Mouse (Mus musculus): ENCODE measurements around the gene Ampd3. TPM values are rescaled to one million over a fixed set of nuclear protein-coding genes. Genes with fewer than 3 reads are reported as not detected.

The Ampd3 gene
- polyA plus RNA-seq, 1 experiment from 2014 or later: 30.8 TPM

Small RNA genes within 50 kb of the gene (microRNA-seq; reads per million reads assigned to microRNA genes)
- not detected for gene Gm47282

Other genes with a start within 250 kb of the Ampd3 start
- 5.3 and 7.1 TPM in 2 replicates for gene Sbf2, start 153.3 kb upstream of the Ampd3 start, polyA plus RNA-seq (2015; fragmentation: Nextera tagmentation; extraction: Ambion mirVana)
- gene Adm, start 140.5 kb upstream of the Ampd3 start, polyA plus RNA-seq (2015; fragmentation: Nextera tagmentation; extraction: Ambion mirVana): 2.2 and 2.7 TPM in 2 replicates
- gene Rnf141, start 76.3 kb downstream of the Ampd3 start, polyA plus RNA-seq (2015; fragmentation: Nextera tagmentation; extraction: Ambion mirVana): 24.7 and 29.0 TPM in 2 replicates
- gene Lyve1, start 95.0 kb downstream of the Ampd3 start, polyA plus RNA-seq (2015; fragmentation: Nextera tagmentation; extraction: Ambion mirVana): 23.8 and 24.1 TPM in 2 replicates
- 4.0 and 4.3 TPM in 2 replicates for gene Mrvi1, start 214.3 kb downstream of the Ampd3 start, polyA plus RNA-seq (2015; fragmentation: Nextera tagmentation; extraction: Ambion mirVana)